Mouse (Mus musculus): ENCODE results near the gene Brsk2. TPM values are rescaled to one million over a fixed set of nuclear protein-coding genes. Genes with fewer than 3 reads are reported as not detected.
"Not testable (repeated sequence)": the region's sequence is repeated elsewhere in the genome, so short reads cannot be mapped to it uniquely, and the experiment has no call there.

Gene Brsk2
- polyA plus RNA-seq (2016; fragmentation: Nextera tagmentation; extraction: Ambion mirVana), result 15.9 and 18.6 TPM in 2 replicates

- peak within 1 kb of the TSS; percentile 90 for H3K4me3 ChIP-seq
- 1% methylated on average over 55 of the region's 55 CpGs for WGBS
- H3K9ac ChIP-seq, result peak within 1 kb of the TSS; percentile 99
- H3K4me1 ChIP-seq, result peaks cover 63% of the 10 kb centered on the region
- H3K9me3 ChIP-seq (replicated peaks), result no peaks in the 10 kb centered on the region
- peaks cover 6% of the 10 kb centered on the region; the same call in 1 of the 2 replicates for H3K36me3 ChIP-seq
- peak within 1 kb of the TSS; percentile 71 for H3K4me2 ChIP-seq (replicated peaks)
- H3K27ac ChIP-seq, result peak within 1 kb of the TSS; percentile 99
- ATAC-seq (ENCODE audit: low FRiP score), result peak; percentile 89
- H3K27me3 ChIP-seq, result peaks cover 27% of the 10 kb centered on the region
Observed at GRCm38 (mm10) chr7:141948906-141949798, at the start of gene Brsk2. Brsk2 (plus strand) TSS chr7:141949751.

- Histone ChIP-seq H3K9me3 (replicated peaks) (no peaks in the 10 kb centered on the region), H3K9ac (peak overlapping the region; percentile 92), H3K27ac (peak overlapping the region; percentile 85), H3K27me3 (peaks cover 17% of the 10 kb centered on the region), H3K4me2 (replicated peaks) (peak overlapping the region; percentile 69), H3K4me1 (peaks cover 35% of the 10 kb centered on the region), H3K36me3 (no peaks in the 10 kb centered on the region), H3K4me3 (peak overlapping the region; percentile 81)
- ATAC-seq (ENCODE audit: low FRiP score), result peak; percentile 71
- WGBS, result under 1% methylated on average over 16 of the region's 16 CpGs
Observed at GRCm38 (mm10) chr7:141901825-141902224, 47.7 kb upstream of the Brsk2 start.

- under 1% methylated on average over 40 of the region's 44 CpGs for WGBS
- peak overlapping the region; percentile 85 for H3K27ac ChIP-seq
- H3K4me3 ChIP-seq, result peak overlapping the region; percentile 81
- peaks cover 32% of the 10 kb centered on the region for H3K4me1 ChIP-seq
- H3K36me3 ChIP-seq, result no peaks in the 10 kb centered on the region
- H3K27me3 ChIP-seq, result peaks cover 17% of the 10 kb centered on the region
- H3K4me2 ChIP-seq (replicated peaks), result peak overlapping the region; percentile 69
- ATAC-seq (ENCODE audit: low FRiP score), result peak; percentile 97
- H3K9ac ChIP-seq, result peak overlapping the region; percentile 92
- no peaks in the 10 kb centered on the region for H3K9me3 ChIP-seq (replicated peaks)
Observed at GRCm38 (mm10) chr7:141902269-141902729, 47.3 kb upstream of the Brsk2 start.

DNA sequence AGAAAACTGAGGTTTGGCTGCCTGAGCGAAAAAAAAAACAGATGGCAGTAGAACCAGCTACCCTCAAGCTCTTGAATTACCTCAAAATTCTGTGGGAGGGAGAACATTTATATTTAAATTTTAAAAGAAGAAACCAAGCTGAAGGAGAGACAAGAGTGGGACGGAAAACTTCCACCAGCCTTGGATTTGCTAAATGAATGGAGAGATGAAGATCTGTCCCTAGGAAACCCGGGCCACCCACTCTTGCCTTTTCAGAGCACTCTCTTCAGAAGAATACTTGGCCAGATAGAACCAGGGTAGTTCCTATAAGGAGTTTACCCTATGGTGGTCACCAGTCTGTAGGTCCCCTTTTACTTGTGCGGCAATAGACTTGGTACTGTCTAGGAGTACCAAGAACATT, 46.8 kb upstream of the Brsk2 start:
- H3K9me3 ChIP-seq (replicated peaks), result no peaks in the 10 kb centered on the region
- no peak for ATAC-seq (ENCODE audit: low FRiP score)
- H3K27ac ChIP-seq, result peak overlapping the region; percentile 85
- H3K4me2 ChIP-seq (replicated peaks), result peak overlapping the region; percentile 69
- no peaks in the 10 kb centered on the region for H3K36me3 ChIP-seq
- H3K9ac ChIP-seq, result peak overlapping the region; percentile 58; the same call in 1 of the 2 replicates
- peaks cover 17% of the 10 kb centered on the region for H3K27me3 ChIP-seq
- 57% methylated on average over 4 of the region's 4 CpGs for WGBS
- H3K4me1 ChIP-seq, result peaks cover 32% of the 10 kb centered on the region
- peak overlapping the region; percentile 81 for H3K4me3 ChIP-seq

DNA sequence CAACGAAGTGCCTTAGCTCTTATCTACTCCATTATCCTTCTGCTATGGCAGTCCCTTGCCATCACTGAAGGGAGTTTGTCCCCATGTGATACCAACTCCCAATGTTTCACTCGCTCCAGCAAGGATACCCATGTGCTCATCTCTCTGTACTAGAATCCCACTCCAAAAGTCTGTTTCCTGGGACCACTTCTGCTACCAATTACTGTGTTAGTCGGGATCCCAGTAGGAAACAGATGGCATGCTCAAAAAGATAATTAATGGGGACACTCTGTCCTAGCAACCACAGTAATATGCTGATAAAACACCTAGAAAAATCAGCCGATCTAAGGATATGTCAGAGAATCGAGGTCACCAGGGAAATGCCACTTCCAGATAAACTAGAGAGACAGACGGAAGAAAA, 41.0 kb upstream of the Brsk2 start:
- Histone ChIP-seq H3K9me3 (replicated peaks) (no peaks in the 10 kb centered on the region), H3K9ac (no peak overlapping the region), H3K4me3 (no peak overlapping the region), H3K27ac (no peak overlapping the region), H3K4me1 (peaks cover 12% of the 10 kb centered on the region), H3K36me3 (no peaks in the 10 kb centered on the region), H3K27me3 (peaks cover 24% of the 10 kb centered on the region), H3K4me2 (replicated peaks) (no peak overlapping the region)
- 71% methylated on average over 6 of the region's 6 CpGs for WGBS
- no peak for ATAC-seq (ENCODE audit: low FRiP score)

DNA sequence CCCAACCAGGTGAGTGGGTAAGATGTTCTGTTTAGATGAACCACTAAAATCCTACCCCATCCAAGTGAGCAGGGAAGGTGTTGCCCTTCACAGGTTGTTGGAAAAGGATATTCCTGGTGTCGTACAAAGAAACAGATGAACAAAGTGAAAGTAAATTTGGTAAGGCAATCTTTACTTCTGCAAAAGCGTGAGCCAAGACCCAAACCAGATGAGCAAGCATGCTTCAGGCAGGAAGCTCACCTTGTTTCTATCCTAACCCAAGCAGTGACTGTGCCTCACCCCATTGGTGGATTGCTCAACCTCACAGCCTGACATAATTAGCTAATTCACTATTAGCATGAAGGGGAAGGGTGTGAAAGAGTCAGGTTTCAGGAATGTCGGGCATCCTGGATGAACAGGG, 38.2 kb upstream of the Brsk2 start:
- 74% methylated on average over 3 of the region's 3 CpGs for WGBS
- Histone ChIP-seq H3K9ac (no peak overlapping the region), H3K4me3 (no peak overlapping the region), H3K9me3 (replicated peaks) (no peaks in the 10 kb centered on the region), H3K27ac (no peak overlapping the region), H3K4me1 (peaks cover 12% of the 10 kb centered on the region), H3K27me3 (peaks cover 8% of the 10 kb centered on the region; the same call in 1 of the 2 replicates), H3K36me3 (no peaks in the 10 kb centered on the region), H3K4me2 (replicated peaks) (no peak overlapping the region)
- no peak for ATAC-seq (ENCODE audit: low FRiP score)

DNA sequence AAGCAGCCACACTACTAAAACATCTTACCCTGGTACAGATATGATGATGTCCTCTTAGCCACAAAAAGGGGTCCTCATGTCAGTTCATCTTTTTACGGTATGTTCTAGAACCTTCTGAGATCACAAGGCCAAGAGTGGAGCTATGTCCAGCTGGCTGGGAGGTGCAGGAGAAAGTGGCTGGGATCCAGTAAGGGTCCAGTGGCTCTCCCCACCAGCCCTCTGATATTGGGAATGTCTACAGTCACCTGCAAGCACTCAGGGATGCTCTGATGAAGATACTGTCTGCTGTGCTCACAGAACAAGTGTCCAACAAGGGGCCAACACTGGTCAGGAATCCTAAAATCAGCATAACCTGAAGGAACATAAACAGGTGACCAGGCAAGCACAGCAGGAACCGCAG, 31.1 kb upstream of the Brsk2 start, which contains the start of gene Tollip:
Gene Tollip, minus strand, starts transcription at position 101 of the 400 bp plus-strand sequence.
- no peak within 1 kb of the TSS for H3K4me3 ChIP-seq
- no peaks in the 10 kb centered on the region for H3K9me3 ChIP-seq (replicated peaks)
- no peak within 1 kb of the TSS for H3K9ac ChIP-seq
- ATAC-seq (ENCODE audit: low FRiP score), result no peak
- H3K27me3 ChIP-seq, result peaks cover 2% of the 10 kb centered on the region; the same call in 1 of the 2 replicates
- H3K27ac ChIP-seq, result no peak within 1 kb of the TSS
- H3K4me1 ChIP-seq, result no peaks in the 10 kb centered on the region; the same call in 1 of the 2 replicates
- no peaks in the 10 kb centered on the region for H3K36me3 ChIP-seq
- 88% methylated on average over 2 of the region's 2 CpGs for WGBS
- no peak within 1 kb of the TSS for H3K4me2 ChIP-seq (replicated peaks)

GRCm38 (mm10) chr7:141924121-141924520, 25.4 kb upstream of the Brsk2 start:
- not testable (repeated sequence) for H3K4me3 ChIP-seq; H3K36me3 ChIP-seq; ATAC-seq (ENCODE audit: low FRiP score); H3K9ac ChIP-seq; H3K4me1 ChIP-seq; H3K9me3 ChIP-seq (replicated peaks); H3K27me3 ChIP-seq; H3K27ac ChIP-seq; H3K4me2 ChIP-seq (replicated peaks)
- 94% methylated on average over 17 of the region's 17 CpGs for WGBS

DNA sequence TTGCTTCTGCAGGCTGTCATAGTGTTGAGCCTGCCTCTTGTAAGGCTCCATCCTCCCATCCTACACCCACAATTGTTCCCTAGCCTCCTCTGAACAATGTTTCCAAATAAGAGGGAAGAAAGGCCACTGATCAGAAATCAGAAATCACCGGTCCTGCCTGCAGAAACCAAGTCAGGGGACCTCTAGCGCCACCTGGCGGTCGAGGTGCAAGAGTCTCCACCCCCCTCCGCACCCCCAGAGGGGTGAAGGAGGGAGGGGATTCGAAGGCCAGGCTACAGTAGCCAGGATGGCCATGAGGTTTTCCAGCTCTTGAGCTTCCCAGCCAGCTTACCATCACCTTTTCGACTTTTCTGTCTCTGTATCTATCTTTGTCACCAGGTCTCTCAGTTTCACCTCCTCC, 24.6 kb upstream of the Brsk2 start:
- ATAC-seq (ENCODE audit: low FRiP score), result peak; percentile 32; the same call in 1 of the 2 replicates
- Histone ChIP-seq H3K4me3 (no peak overlapping the region), H3K27ac (no peak overlapping the region), H3K9me3 (replicated peaks) (no peaks in the 10 kb centered on the region), H3K4me2 (replicated peaks) (no peak overlapping the region), H3K36me3 (no peaks in the 10 kb centered on the region), H3K27me3 (no peaks in the 10 kb centered on the region), H3K9ac (no peak overlapping the region), H3K4me1 (no peaks in the 10 kb centered on the region)
- 7% methylated on average over 7 of the region's 7 CpGs for WGBS

DNA sequence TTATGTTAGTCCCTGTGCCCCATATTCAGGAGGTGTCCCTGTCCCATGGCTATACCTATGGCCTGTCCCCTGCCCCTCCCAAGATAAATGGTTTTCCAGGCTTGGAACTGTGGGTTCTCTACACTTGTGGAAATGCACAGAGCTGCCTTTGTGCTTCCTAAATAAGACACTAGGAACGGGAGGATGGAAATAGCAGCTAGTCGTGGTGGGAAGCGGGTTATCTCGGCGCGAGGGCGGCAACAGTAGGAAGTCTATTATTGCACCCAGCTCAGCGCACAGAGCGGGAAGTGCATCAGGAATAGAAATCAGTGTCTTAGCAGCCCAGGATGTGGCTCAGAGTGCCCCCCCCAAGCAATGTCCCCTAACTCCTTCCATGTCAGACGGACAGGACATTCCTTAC, 20.9 kb upstream of the Brsk2 start:
- Histone ChIP-seq H3K9me3 (replicated peaks) (no peaks in the 10 kb centered on the region), H3K4me2 (replicated peaks) (no peak overlapping the region), H3K27ac (no peak overlapping the region), H3K9ac (no peak overlapping the region), H3K4me3 (no peak overlapping the region), H3K36me3 (no peaks in the 10 kb centered on the region), H3K4me1 (no peaks in the 10 kb centered on the region), H3K27me3 (no peaks in the 10 kb centered on the region)
- no peak for ATAC-seq (ENCODE audit: low FRiP score)
- 78% methylated on average over 10 of the region's 10 CpGs for WGBS

DNA sequence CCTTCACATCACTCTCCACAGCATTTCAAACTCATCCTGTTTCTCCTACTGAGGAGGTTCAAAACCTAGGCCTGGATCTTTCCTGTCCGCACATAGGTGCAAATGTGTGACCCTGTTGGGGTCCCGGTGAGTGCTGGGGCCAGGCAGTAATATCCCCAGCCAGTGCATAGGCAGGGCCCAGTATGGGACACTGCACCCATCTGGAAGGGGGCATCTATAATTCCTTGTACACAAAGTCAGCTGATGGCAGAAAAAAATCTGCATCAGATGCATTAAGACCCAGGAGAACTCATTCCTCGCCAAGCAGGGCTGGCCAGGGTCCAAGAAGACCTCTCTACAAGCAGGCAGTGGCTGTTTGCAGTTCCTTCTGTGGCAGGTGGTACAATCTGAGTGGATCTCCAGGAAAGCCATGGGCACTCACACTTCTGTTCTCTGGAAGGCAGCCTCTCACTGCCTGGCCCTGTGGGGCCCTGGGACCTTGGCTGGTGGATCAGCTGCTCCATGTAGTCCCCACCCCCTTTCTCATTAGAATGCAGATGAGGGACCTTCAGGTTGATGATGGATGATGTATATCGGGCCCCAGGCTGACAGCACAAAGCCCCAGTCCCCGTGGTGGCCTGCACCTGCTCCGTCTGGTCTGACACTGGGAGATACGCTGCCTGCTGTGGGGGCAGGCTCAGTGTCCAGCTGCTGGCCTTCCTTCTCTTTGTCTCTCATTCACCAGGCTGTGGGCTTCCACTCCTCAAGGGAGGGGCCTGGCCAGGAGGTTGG, 15.2 kb upstream of the Brsk2 start:
- no peaks in the 10 kb centered on the region for H3K36me3 ChIP-seq
- peak overlapping the region; percentile 81 for H3K27ac ChIP-seq
- H3K4me1 ChIP-seq, result peaks cover 12% of the 10 kb centered on the region
- WGBS, result 37% methylated on average over 7 of the region's 7 CpGs
- H3K27me3 ChIP-seq, result no peaks in the 10 kb centered on the region; the same call in 1 of the 2 replicates
- no peak overlapping the region for H3K4me2 ChIP-seq (replicated peaks)
- H3K9ac ChIP-seq, result no peak overlapping the region
- ATAC-seq (ENCODE audit: low FRiP score), result peak; percentile 97
- H3K4me3 ChIP-seq, result no peak overlapping the region
- no peaks in the 10 kb centered on the region for H3K9me3 ChIP-seq (replicated peaks)

- H3K9ac ChIP-seq, result no peak overlapping the region
- H3K4me2 ChIP-seq (replicated peaks), result no peak overlapping the region
- H3K4me3 ChIP-seq, result no peak overlapping the region
- H3K36me3 ChIP-seq, result no peaks in the 10 kb centered on the region
- H3K27ac ChIP-seq, result peak overlapping the region; percentile 81
- H3K9me3 ChIP-seq (replicated peaks), result no peaks in the 10 kb centered on the region
- 70% methylated on average over 6 of the region's 6 CpGs for WGBS
- H3K27me3 ChIP-seq, result no peaks in the 10 kb centered on the region; the same call in 1 of the 2 replicates
- H3K4me1 ChIP-seq, result peaks cover 12% of the 10 kb centered on the region
- ATAC-seq (ENCODE audit: low FRiP score), result no peak
Observed at GRCm38 (mm10) chr7:141934951-141935350, 14.6 kb upstream of the Brsk2 start.

All from hindbrain, embryonic 12.5 days (tissue).